ENCODE assay signal across 9 mouse cellular contexts in genomic region chr13:25150154-25150781, GRCm38 (mm10).
DNase-seq lines count a peak whose midpoint lies in the region; ATAC-seq lines count a peak whose summit lies in the region.
"Had no signal": no experiment of that assay in that cellular context is flagged by ENCODE, and none has a peak within 500 bp of the region (broad histone marks: within the 10 kb centered on the region; RNA-seq: fewer than 3 reads in every experiment).

No protein-coding gene starts in this region.

- no peaks in the 10 kb centered on the region for H3K9me3 ChIP-seq in forebrain, embryonic 13.5 days (replicated peaks)
- no peaks in the 10 kb centered on the region for H3K9me3 ChIP-seq in forebrain, embryonic 10.5 days
- no peaks in the 10 kb centered on the region for H3K9me3 ChIP-seq in forebrain, embryonic 16.5 days (ENCODE audit: control insufficient read depth, low read length)
- no peaks in the 10 kb centered on the region for H3K9me3 ChIP-seq in midbrain, embryonic 15.5 days
- H3K9me3 ChIP-seq: liver, embryonic 13.5 days had no signal

- peaks cover 8% of the 10 kb centered on the region; the same call in 1 of the 2 replicates for H3K4me1 ChIP-seq in forebrain, embryonic 13.5 days
- peaks cover 6% of the 10 kb centered on the region for H3K4me1 ChIP-seq in forebrain, embryonic 10.5 days
- H3K4me1 ChIP-seq in forebrain, embryonic 16.5 days (replicated peaks; ENCODE audit: control insufficient read depth, insufficient read depth, low read length): peaks cover 5% of the 10 kb centered on the region
- H3K4me1 ChIP-seq in midbrain, embryonic 15.5 days: peaks cover 6% of the 10 kb centered on the region; the same call in 1 of the 2 replicates
- H3K4me1 ChIP-seq: liver, embryonic 13.5 days had no signal

- H3K4me3 ChIP-seq in forebrain, embryonic 13.5 days: no peak overlapping the region
- no peak overlapping the region for H3K4me3 ChIP-seq in forebrain, embryonic 10.5 days
- no peak overlapping the region for H3K4me3 ChIP-seq in forebrain, embryonic 16.5 days (replicated peaks; ENCODE audit: low read length)
- no peak overlapping the region for H3K4me3 ChIP-seq in midbrain, embryonic 15.5 days
- H3K4me3 ChIP-seq: liver, embryonic 13.5 days had no signal

- peak; percentile 79 for ATAC-seq in forebrain, embryonic 13.5 days
- peak; percentile 68 for ATAC-seq in forebrain, embryonic 16.5 days
- ATAC-seq in midbrain, embryonic 15.5 days (replicated peaks): peak; percentile 65

- peak overlapping the region; percentile 30; the same call in 1 of the 2 replicates for H3K4me2 ChIP-seq in forebrain, embryonic 13.5 days
- peak overlapping the region; percentile 25; the same call in 1 of the 2 replicates for H3K4me2 ChIP-seq in forebrain, embryonic 16.5 days (ENCODE audit: low read length)
- H3K4me2 ChIP-seq in midbrain, embryonic 15.5 days: no peak overlapping the region
- H3K4me2 ChIP-seq: liver, embryonic 13.5 days had no signal

- no peaks in the 10 kb centered on the region for H3K27me3 ChIP-seq in forebrain, embryonic 13.5 days
- no peaks in the 10 kb centered on the region for H3K27me3 ChIP-seq in forebrain, embryonic 10.5 days (ENCODE audit: poor library complexity, severe bottlenecking)
- no peaks in the 10 kb centered on the region for H3K27me3 ChIP-seq in forebrain, embryonic 16.5 days (replicated peaks; ENCODE audit: control insufficient read depth, insufficient read depth, low read length)
- no peaks in the 10 kb centered on the region for H3K27me3 ChIP-seq in midbrain, embryonic 15.5 days (replicated peaks)
- H3K27me3 ChIP-seq: liver, embryonic 13.5 days had no signal

- DNase-seq in forebrain, embryonic 10.5 days (ENCODE audit: extremely low spot score, low spot score): no peak
- peak; percentile 9 to 17 for DNase-seq in layer of hippocampus, postnatal 10 days (ENCODE audit: low spot score in 2 of 2)
- no peak for DNase-seq in layer of hippocampus, postnatal 14 days (ENCODE audit: low spot score in 2 of 2)
- DNase-seq in spleen, postnatal 36 days (ENCODE audit: low spot score in 2 of 2): no peak
- DNase-seq in ovary, postnatal 14 days (ENCODE audit: low spot score): no peak
- DNase-seq: liver, embryonic 13.5 days had no signal

- WGBS in forebrain, embryonic 13.5 days: 16% methylated on average over 17 of the region's 17 CpGs
- WGBS in forebrain, embryonic 10.5 days: 20% methylated on average over 17 of the region's 17 CpGs
- 19% methylated on average over 17 of the region's 17 CpGs for WGBS in forebrain, embryonic 16.5 days
- WGBS in midbrain, embryonic 15.5 days: 21% methylated on average over 17 of the region's 17 CpGs

- H3K27ac ChIP-seq in forebrain, embryonic 13.5 days: no peak overlapping the region
- no peak overlapping the region for H3K27ac ChIP-seq in forebrain, embryonic 10.5 days
- no peak overlapping the region for H3K27ac ChIP-seq in forebrain, embryonic 16.5 days (ENCODE audit: low read length)
- H3K27ac ChIP-seq in midbrain, embryonic 15.5 days: no peak overlapping the region
- H3K27ac ChIP-seq: liver, embryonic 13.5 days had no signal

- H3K36me3 ChIP-seq in forebrain, embryonic 13.5 days (ENCODE audit: poor library complexity, severe bottlenecking): no peaks in the 10 kb centered on the region
- H3K36me3 ChIP-seq in forebrain, embryonic 10.5 days (replicated peaks): no peaks in the 10 kb centered on the region
- H3K36me3 ChIP-seq in forebrain, embryonic 16.5 days (ENCODE audit: control insufficient read depth, insufficient read depth): no peaks in the 10 kb centered on the region
- H3K36me3 ChIP-seq in midbrain, embryonic 15.5 days (replicated peaks): no peaks in the 10 kb centered on the region
- H3K36me3 ChIP-seq: liver, embryonic 13.5 days had no signal

- no peak overlapping the region for H3K9ac ChIP-seq in forebrain, embryonic 13.5 days
- no peak overlapping the region for H3K9ac ChIP-seq in forebrain, embryonic 16.5 days (replicated peaks; ENCODE audit: low read depth, low read length)
- H3K9ac ChIP-seq in midbrain, embryonic 15.5 days: no peak overlapping the region
- H3K9ac ChIP-seq: liver, embryonic 13.5 days had no signal

Comparison
In these comparisons a context has a peak if more than half of its experiments do, and no peak if none do; other contexts are left out.
1. DNase-seq: peak in layer of hippocampus, postnatal 10 days (2 of 2); none in forebrain, embryonic 10.5 days (single experiment), layer of hippocampus, postnatal 14 days (0 of 2), spleen, postnatal 36 days (0 of 2) and ovary, postnatal 14 days (single experiment).
2. Peak in every context shown above with its lines, with median percentiles within 50 percentile points of each other: ATAC-seq.